Mouse (Mus musculus): ENCODE data around the gene Gm32742.

Gene Gm32742

GRCm38 (mm10) chr9:51096306-51096705, 69.0 kb downstream of the Gm32742 start:
- in situ Hi-C loops (cut with MboI; ENCODE audit: low pct_unique_long_range_greater_than_20kb in 1 of 2, low sequenced_read_pairs in 2 of 2, unreplicated experiment in 1 of 2): no loop called here

GRCm38 (mm10) chr9:51093697-51094096, 71.6 kb downstream of the Gm32742 start:
- in situ Hi-C loops (cut with MboI; ENCODE audit: low pct_unique_long_range_greater_than_20kb in 1 of 2, low sequenced_read_pairs in 2 of 2, unreplicated experiment in 1 of 2): no loop called here

GRCm38 (mm10) chr9:51081614-51082013, 83.7 kb downstream of the Gm32742 start:
- in situ Hi-C loops (cut with MboI; ENCODE audit: low pct_unique_long_range_greater_than_20kb in 1 of 2, low sequenced_read_pairs in 2 of 2, unreplicated experiment in 1 of 2): no loop called here
